Mouse (Mus musculus): ENCODE results near the gene Gm45716.

DNA sequence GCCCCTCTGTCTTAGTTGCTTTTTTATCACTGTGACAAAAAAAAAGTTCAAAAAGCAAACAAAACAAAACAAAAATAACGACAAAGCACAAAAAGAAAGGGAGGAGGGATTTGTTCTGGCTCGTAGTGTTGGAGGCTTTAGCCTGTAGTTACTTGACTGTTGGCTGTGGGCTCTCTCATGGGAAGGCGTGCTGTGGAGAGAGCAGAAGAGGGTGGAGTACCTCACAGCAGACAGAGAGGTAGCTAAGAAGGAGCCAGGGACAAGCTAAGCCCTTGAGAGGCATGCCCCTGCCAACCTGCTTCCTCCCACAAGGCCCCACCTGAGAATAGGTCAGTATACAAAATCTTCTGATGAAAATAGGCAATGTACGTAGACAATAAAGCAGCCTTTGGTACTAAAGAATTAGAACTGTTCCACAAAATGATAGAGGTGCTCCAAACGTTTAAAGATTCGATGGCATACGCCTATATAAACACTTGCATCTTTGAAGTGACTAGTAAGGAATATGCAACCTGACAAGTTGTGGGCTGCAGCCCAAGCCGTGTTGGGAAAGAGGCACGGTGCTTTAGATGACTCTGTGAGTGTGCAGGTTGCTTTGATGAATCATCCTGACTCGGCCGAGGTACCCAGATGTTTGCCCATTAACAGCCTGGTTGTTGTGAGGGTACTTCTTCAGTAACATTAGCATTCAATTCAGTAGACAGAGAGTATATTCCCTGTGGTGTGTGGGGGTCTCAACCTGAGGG lies 82.8 kb downstream of the Gm45716 start:
- TF ChIP-seq POLR2A (IDR thresholded peaks at IDR 0.05; ENCODE audit: low read depth, low read length) (no peak), CTCF (IDR thresholded peaks at IDR 0.05; ENCODE audit: extremely low read depth, insufficient read length, insufficient replicate concordance, low read depth, low read length) (no peak)
